Mouse (Mus musculus): ENCODE data around the gene Mettl1. TPM values are rescaled to one million over a fixed set of nuclear protein-coding genes. Genes with fewer than 3 reads are reported as not detected.
"Not testable (repeated sequence)": the region's sequence is repeated elsewhere in the genome, so short reads cannot be mapped to it uniquely, and the experiment has no call there.

Gene Mettl1
- total RNA-seq, 2 experiments from 2014 or later, result 3.5 to 4.2 TPM

DNA sequence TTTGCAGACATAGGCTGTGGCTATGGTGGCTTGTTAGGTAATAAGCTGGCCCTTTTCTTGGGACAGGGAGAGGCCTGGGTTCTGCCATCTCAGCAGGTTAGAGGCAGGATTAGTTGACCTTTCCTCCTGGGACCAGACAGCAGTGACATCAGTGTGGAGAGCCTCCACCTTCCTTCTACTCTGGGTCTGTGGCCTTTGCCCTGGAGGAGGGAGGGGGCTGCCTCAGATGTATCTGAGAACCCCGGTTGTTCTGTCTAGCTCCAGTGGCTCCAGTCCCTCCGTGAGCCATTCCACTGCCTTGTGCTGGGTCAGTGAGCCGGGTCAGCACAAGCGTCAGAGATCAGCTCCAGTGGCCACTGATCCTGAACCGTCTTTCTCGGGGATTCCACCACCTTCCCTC, 2.0 kb downstream of the Mettl1 start:
- ATAC-seq (ENCODE audit: poor library complexity, severe bottlenecking), result no peak

GRCm38 (mm10) chr10:127047954-127048353, 6.7 kb downstream of the Mettl1 start, which contains the start of gene Cyp27b1:
Gene Cyp27b1, plus strand, starts transcription at chr10:127048250.
- no peak for ATAC-seq (ENCODE audit: poor library complexity, severe bottlenecking)

GRCm38 (mm10) chr10:127048608-127049394, 7.6 kb downstream of the Mettl1 start:
- no peak for ATAC-seq (ENCODE audit: poor library complexity, severe bottlenecking)

DNA sequence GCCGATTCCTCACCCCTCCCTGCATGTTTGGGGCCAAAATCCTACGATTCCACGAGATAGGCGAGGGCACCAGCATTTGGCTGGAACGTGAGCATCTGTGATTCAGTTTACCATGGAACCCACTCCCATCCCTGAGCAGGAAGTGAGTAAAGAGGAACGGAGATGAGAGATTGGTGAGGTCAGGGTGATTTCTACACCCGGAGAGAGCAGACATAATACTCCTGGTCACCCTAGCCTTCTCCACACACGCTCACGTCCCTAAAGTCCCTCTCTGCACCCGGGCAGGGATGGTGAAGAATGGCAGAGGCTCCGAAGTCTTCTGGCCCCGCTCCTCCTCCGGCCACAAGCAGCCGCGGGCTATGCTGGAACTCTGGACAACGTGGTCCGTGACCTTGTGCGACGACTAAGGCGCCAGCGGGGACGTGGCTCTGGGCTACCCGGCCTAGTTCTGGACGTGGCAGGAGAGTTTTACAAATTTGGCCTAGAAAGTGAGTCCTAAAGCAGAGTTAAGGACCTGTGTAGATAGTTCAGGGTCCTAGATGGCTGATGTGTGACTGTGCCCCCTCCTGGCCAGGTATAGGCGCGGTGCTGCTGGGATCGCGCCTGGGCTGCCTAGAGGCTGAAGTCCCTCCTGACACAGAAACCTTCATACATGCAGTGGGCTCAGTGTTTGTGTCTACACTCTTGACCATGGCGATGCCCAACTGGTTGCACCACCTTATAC, 8.3 kb downstream of the Mettl1 start:
- peak; percentile 65 for ATAC-seq (ENCODE audit: poor library complexity, severe bottlenecking)

- ATAC-seq (ENCODE audit: poor library complexity, severe bottlenecking), result peak; percentile 73
These were observed 8.9 kb downstream of the Mettl1 start for GRCm38 (mm10) chr10:127050119-127050474.

DNA sequence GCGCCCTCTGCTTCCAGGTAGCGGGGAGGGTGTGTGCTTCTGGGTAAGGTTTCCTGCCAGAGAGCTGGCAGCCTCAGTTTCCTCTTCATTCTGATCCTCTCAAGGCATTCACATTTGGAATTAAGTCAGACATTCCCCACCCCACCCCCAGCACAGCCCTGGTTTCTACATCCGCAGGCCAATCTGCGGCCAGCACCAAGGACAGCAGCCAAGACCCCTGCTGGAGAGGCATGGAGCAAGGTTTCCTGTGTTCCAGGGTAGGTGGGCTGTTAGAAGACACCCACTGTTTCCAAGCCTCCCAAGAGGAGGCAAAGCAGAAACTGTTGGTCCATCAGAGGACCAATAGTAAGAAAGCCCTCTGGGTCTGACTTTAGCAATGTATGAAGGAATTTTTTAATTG, 13.4 kb downstream of the Mettl1 start:
- ATAC-seq (ENCODE audit: poor library complexity, severe bottlenecking), result no peak

DNA sequence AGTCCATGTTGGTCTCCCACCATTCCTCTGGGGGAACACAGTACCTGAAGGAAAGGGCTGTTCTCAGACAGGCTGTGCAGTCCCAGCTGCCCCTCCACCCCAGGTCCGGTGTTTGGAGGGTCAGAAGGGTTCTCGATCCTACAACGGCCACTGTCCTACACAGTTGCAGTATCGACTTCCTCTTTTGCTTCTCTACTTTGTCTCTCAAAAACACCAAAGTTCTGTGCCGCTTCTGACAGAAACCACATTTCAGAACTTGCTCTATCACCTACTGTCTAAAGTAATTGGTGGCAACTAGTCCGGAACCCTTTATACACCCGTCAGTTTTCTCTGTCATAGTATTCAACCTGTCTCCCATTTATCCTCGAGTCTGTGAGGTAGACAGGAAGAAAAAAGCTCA, 14.2 kb downstream of the Mettl1 start:
- 0 out of 2 replicates have a peak, but pooled peaks have one; percentile 30 for ATAC-seq (ENCODE audit: poor library complexity, severe bottlenecking)

GRCm38 (mm10) chr10:127056490-127056889, 15.3 kb downstream of the Mettl1 start:
- no peak for ATAC-seq (ENCODE audit: poor library complexity, severe bottlenecking)

DNA sequence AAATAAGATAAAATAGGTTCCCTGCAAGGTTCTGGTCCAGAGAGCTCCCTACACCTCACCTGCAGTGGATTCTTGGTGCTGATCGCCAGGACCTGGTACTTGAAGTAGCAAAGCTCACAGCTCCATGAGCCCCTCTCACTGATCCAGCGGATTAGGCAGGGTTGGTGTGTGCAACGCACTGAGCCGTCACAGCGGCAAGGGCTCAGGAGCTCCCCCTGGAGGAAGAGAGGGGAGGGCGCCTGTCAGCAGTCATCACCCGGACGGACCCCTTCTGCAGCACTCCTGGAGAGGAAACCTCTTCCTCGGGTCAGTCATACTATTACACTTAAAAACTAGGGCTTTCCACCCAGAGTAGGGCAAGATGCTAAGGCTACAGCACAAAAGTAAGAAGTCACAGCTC, 16.9 kb downstream of the Mettl1 start:
- peak; percentile 83 for ATAC-seq (ENCODE audit: poor library complexity, severe bottlenecking)

GRCm38 (mm10) chr10:127058708-127059107, 17.5 kb downstream of the Mettl1 start:
- no peak for ATAC-seq (ENCODE audit: poor library complexity, severe bottlenecking)

DNA sequence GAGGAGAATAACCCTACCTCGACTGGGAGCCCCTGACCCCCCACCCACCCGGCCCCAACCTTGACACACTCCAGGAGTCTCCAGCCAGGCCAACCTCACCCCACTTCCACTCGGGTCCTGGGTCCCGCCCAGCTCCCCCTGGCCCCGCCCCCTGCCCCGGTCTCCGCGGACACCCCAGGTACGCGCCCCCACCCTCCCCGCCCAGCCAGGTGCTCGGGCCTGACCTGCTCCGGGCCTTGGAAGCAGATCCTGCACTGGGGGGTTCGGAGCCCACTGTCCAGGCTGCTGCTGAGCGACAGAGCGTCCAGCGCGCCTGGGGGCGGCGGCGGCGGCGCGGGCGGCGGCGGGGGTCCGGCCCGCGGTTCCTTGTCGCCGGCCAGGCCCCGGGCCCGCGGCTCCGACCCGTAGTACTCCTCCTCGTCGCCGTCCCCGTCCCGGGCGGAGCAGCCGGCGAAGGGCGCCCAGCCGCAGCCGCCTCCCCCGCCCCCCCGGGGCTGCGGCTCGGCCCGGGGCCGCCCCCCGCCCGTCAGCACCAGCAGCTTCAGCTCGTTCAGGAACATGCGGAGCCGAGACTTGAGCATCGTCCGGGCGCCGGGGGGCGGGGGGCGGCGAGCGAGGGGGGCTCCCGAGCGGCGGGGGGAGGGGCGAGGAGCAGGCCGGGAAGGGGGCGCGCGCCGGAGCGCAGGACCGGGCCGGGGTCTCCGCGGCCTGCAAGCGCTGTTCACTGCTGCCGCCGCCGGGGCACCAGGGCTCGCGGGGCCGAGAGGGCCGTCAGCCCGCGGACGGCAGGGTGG, 18.2 kb downstream of the Mettl1 start:
- no peak for ATAC-seq (ENCODE audit: poor library complexity, severe bottlenecking)

DNA sequence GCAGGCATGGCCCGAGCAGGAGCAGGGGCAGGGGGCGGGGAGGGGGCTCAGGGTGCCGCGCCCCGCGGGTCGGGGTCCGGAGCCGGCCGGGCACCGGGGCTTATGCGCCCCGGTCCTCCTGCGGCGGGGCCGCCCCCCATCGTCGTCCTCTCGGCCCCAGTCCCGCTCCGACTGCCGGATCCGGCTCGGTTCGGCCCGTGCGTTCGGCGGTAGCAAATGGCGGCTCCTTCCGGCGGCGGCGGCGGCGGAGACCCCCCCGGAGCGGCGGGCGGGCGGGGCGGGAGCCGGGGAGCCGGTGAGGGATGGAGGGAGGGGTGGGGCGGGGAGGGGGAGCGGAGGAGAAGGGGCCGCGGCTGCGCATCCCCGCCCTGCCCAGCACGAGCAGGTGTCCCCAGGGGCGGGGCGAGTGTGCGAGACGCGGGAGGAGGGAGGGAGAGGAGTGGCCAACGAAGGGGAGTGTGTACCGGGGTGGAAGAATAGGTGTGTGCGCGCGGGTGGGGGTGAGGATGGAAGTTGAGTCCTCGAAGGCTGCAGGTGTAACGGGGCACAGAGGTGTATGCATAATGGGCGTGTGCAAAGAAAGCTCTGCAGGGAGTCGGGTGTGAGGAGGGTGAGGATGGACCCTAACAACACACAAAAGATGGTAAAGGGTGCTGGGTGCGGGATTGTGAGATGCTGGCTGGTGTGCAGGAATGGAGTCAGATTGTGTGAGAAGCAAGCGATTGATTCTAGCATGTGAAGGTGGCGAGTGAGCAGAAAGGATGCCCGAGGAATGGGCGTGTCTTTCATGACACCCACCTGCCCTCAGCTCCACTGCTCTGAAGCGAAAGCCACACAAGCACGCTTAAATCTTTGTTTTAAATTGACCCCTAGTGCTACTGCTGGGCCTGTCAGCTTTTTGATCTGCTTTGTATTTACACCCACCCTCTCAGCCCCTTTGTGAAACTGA, 19.0 kb downstream of the Mettl1 start, which contains the start of gene March9:
March9 (minus strand) TSS at position 217 of the 949 bp plus-strand sequence.
- no peak for ATAC-seq (ENCODE audit: poor library complexity, severe bottlenecking)

GRCm38 (mm10) chr10:127061085-127061484, 19.9 kb downstream of the Mettl1 start:
- no peak for ATAC-seq (ENCODE audit: poor library complexity, severe bottlenecking)

- no peak for ATAC-seq (ENCODE audit: poor library complexity, severe bottlenecking)
These were observed 20.3 kb downstream of the Mettl1 start for GRCm38 (mm10) chr10:127061513-127061912.

DNA sequence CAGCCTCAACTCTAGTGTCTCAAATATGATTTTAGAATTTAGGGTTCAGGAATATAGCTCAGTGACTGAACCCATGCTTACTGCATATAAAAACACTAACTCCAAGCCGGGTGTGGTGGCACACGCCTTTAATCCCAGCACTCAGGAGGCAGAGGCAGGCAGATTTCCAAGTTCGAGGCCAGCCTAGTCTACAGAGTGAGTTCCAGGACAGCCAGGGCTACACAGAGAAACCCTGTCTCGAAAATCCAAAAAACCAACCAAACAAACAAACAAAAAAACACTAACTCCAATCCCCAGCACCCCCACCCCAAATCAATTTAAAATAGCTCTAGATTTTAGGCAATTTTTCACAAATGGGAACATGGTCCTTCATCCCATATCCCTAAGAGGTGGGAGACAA, 20.9 kb downstream of the Mettl1 start:
- not testable (repeated sequence) for ATAC-seq (ENCODE audit: poor library complexity, severe bottlenecking)

- ATAC-seq (ENCODE audit: poor library complexity, severe bottlenecking), result peak; percentile 16; the same call in 1 of the 2 replicates
These were observed 21.3 kb downstream of the Mettl1 start for GRCm38 (mm10) chr10:127062503-127062902.

GRCm38 (mm10) chr10:127063239-127063872, 22.1 kb downstream of the Mettl1 start, which contains the start of gene Cdk4:
Gene Cdk4, plus strand, starts transcription at chr10:127063534.
- ATAC-seq (ENCODE audit: poor library complexity, severe bottlenecking), result peak; percentile 76

GRCm38 (mm10) chr10:127063913-127064870, 23.0 kb downstream of the Mettl1 start:
- no peak for ATAC-seq (ENCODE audit: poor library complexity, severe bottlenecking)
